Mouse (Mus musculus): ENCODE measurements around the gene Rarres2.

DNA sequence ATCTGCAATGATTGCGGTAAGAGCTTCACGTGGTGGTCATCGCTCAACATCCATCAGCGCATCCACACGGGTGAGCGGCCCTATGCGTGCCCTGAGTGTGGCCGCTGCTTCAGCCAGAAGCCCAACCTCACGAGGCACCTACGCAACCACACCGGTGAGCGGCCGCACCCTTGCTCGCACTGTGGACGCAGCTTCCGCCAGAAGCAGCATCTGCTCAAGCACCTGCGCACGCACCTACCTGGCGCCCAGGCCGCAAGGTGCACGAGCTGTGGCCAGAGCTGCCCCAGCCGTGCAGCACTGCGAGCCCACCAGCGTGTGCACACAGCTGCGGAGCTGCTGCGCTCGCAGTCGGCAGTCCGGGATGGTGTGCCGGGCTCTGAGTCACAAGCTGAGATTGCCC lies 47.4 kb upstream of the Rarres2 start:
- no peak for TF ChIP-seq GATA1 (IDR thresholded peaks at IDR 0.05; ENCODE audit: low read length)
- no peak for TF ChIP-seq TAL1 (IDR thresholded peaks at IDR 0.05; ENCODE audit: low read length)
